In genomic region chr15:80127191-80127590, GRCm38 (mm10) we compare ENCODE assay signal across 12 mouse cellular contexts. TPM values are rescaled to one million over a fixed set of nuclear protein-coding genes. Genes with fewer than 3 reads are reported as not detected.
DNase-seq lines count a peak whose midpoint lies in the region; ATAC-seq lines count a peak whose summit lies in the region.
"Had no signal": no experiment of that assay in that cellular context is flagged by ENCODE, and none has a peak within 500 bp of the region (broad histone marks: within the 10 kb centered on the region; RNA-seq: fewer than 3 reads in every experiment).

No protein-coding gene starts in this region.

- WGBS in liver, embryonic 11.5 days = 46% methylated on average over 1 of the region's 1 CpGs

- no peaks in the 10 kb centered on the region for H3K27me3 ChIP-seq in liver, embryonic 11.5 days (replicated peaks; ENCODE audit: control insufficient read depth, insufficient read depth, low read length)
- H3K27me3 ChIP-seq: neural tube, embryonic 13.5 days had no signal

- no peak overlapping the region for H3K4me2 ChIP-seq in liver, embryonic 11.5 days
- H3K4me2 ChIP-seq: neural tube, embryonic 13.5 days had no signal

- no peaks in the 10 kb centered on the region for H3K36me3 ChIP-seq in liver, embryonic 11.5 days (ENCODE audit: control insufficient read depth, insufficient read depth, low read length)
- H3K36me3 ChIP-seq: neural tube, embryonic 13.5 days had no signal

- no peak for ATAC-seq in CD4-positive, CD25-positive, alpha-beta regulatory T cell, adult 4 months
- no peak for ATAC-seq in liver, embryonic 11.5 days (replicated peaks; ENCODE audit: low FRiP score)
- ATAC-seq in megakaryocyte-erythroid progenitor cell, adult 5-6 weeks (replicated peaks; ENCODE audit: low FRiP score, low TSS enrichment, poor library complexity, severe bottlenecking) = 0 out of 2 replicates have a peak, but pooled peaks have one; percentile 35

- H3K4me3 ChIP-seq in liver, embryonic 11.5 days (ENCODE audit: low read depth, low read length) = no peak overlapping the region
- H3K4me3 ChIP-seq: neural tube, embryonic 13.5 days had no signal

- H3K27ac ChIP-seq in liver, embryonic 11.5 days (ENCODE audit: low read depth, low read length) = no peak overlapping the region
- H3K27ac ChIP-seq: neural tube, embryonic 13.5 days had no signal

- no peak overlapping the region for H3K9ac ChIP-seq in liver, embryonic 11.5 days (ENCODE audit: low read depth, low read length)
- H3K9ac ChIP-seq: neural tube, embryonic 13.5 days had no signal

- H3K9me3 ChIP-seq in liver, embryonic 11.5 days (ENCODE audit: control insufficient read depth, low read length) = no peaks in the 10 kb centered on the region
- H3K9me3 ChIP-seq: neural tube, embryonic 13.5 days had no signal

- H3K4me1 ChIP-seq in liver, embryonic 11.5 days (replicated peaks; ENCODE audit: control insufficient read depth, insufficient read depth, low read length) = peaks cover 28% of the 10 kb centered on the region
- H3K4me1 ChIP-seq: neural tube, embryonic 13.5 days had no signal

- DNase-seq in CD4-positive, CD25-positive, alpha-beta regulatory T cell, adult 2 months (ENCODE audit: low read depth, low spot score) = peak; percentile 47
- peak; percentile 52 for DNase-seq in liver
- DNase-seq in liver, embryonic 11.5 days (ENCODE audit: low spot score) = no peak
- peak; percentile 72 for DNase-seq in brain, adult 2 months (ENCODE audit: low read depth, low spot score)
- DNase-seq in gastrocnemius, postnatal 25 days = no peak
- DNase-seq in T-cell, adult 2 months (ENCODE audit: low spot score) = no peak
- DNase-seq: kidney, postnatal 10 days; left cerebral cortex, postnatal 4 days; right cerebral cortex, postnatal 4 days had no signal

RNA-seq across cellular contexts. Expression of gene Tab1, which starts 5.7 kb away (rescaled TPM):
- 10 to 100 TPM; 12.0 to 39.6 TPM for polyA plus RNA-seq in CD4-positive, CD25-positive, alpha-beta regulatory T cell, adult 4 months (2017; shearing (Covaris generic))
- polyA plus RNA-seq in liver, embryonic 11.5 days (2014; fragmentation: Nextera tagmentation; extraction: Ambion mirVana) = 25.9 and 28.7 TPM in 2 replicates
- total RNA-seq in megakaryocyte-erythroid progenitor cell, adult 5-6 weeks (2014; fragmentation: Nextera tagmentation) = 34.4 and 68.3 TPM in 2 replicates
- 13.8 and 20.4 TPM in 2 replicates for total RNA-seq in megakaryocyte-erythroid progenitor cell, adult 5-6 weeks (2017)
- 10 to 100 TPM; 13.8 to 14.6 TPM for total RNA-seq in gastrocnemius, postnatal 25 days (2021)

RNA-seq across cellular contexts. Expression of gene Rpl3, which starts 35.5 kb away (rescaled TPM):
- polyA plus RNA-seq in CD4-positive, CD25-positive, alpha-beta regulatory T cell, adult 4 months (2017; shearing (Covaris generic)) = 1,000 to 10,000 TPM; 3,782 to 4,433 TPM
- polyA plus RNA-seq in liver, embryonic 11.5 days (2014; fragmentation: Nextera tagmentation; extraction: Ambion mirVana) = 1,449 and 1,469 TPM in 2 replicates
- total RNA-seq in megakaryocyte-erythroid progenitor cell, adult 5-6 weeks (2014; fragmentation: Nextera tagmentation) = 2,690 and 2,775 TPM in 2 replicates
- 3,160 and 3,275 TPM in 2 replicates for total RNA-seq in megakaryocyte-erythroid progenitor cell, adult 5-6 weeks (2017)
- total RNA-seq in gastrocnemius, postnatal 25 days (2021) = 10 to 100 TPM; 48.4 to 80.1 TPM

RNA-seq across cellular contexts. Expression of gene Syngr1, which starts 36.1 kb away (rescaled TPM):
- under 1 TPM; 0.86 to 0.94 TPM for polyA plus RNA-seq in CD4-positive, CD25-positive, alpha-beta regulatory T cell, adult 4 months (2017; shearing (Covaris generic))
- polyA plus RNA-seq in liver, embryonic 11.5 days (2014; fragmentation: Nextera tagmentation; extraction: Ambion mirVana) = 32.2 and 38.6 TPM in 2 replicates
- total RNA-seq in megakaryocyte-erythroid progenitor cell, adult 5-6 weeks (2014; fragmentation: Nextera tagmentation) = 12.7 and 18.1 TPM in 2 replicates
- 5.9 and 7.0 TPM in 2 replicates for total RNA-seq in megakaryocyte-erythroid progenitor cell, adult 5-6 weeks (2017)
- total RNA-seq in gastrocnemius, postnatal 25 days (2021) = 10 to 100 TPM; 34.6 to 37.7 TPM

RNA-seq across cellular contexts. Expression of gene Mgat3, which starts 46.3 kb away (rescaled TPM):
- polyA plus RNA-seq in CD4-positive, CD25-positive, alpha-beta regulatory T cell, adult 4 months (2017; shearing (Covaris generic)) = under 1 TPM in 1 of 2 experiments, not detected in 1; 0.13 TPM
- 2.5 and 2.7 TPM in 2 replicates for polyA plus RNA-seq in liver, embryonic 11.5 days (2014; fragmentation: Nextera tagmentation; extraction: Ambion mirVana)
- total RNA-seq in megakaryocyte-erythroid progenitor cell, adult 5-6 weeks (2014; fragmentation: Nextera tagmentation) = not detected in 2 replicates
- total RNA-seq in megakaryocyte-erythroid progenitor cell, adult 5-6 weeks (2017) = not detected in 2 replicates
- 1 to 10 TPM in 1 of 2 experiments, under 1 TPM in 1; 0.87 to 1.1 TPM for total RNA-seq in gastrocnemius, postnatal 25 days (2021)

Comparison
In these comparisons a context has a peak if more than half of its experiments do, and no peak if none do; other contexts are left out.
1. DNase-seq: peak in CD4-positive, CD25-positive, alpha-beta regulatory T cell, adult 2 months (single experiment), liver (single experiment) and brain, adult 2 months (single experiment); none in liver, embryonic 11.5 days (single experiment), gastrocnemius, postnatal 25 days (single experiment) and T-cell, adult 2 months (single experiment).
2. RNA of gene Rpl3, which starts 35.5 kb away (total RNA-seq): 2,690 to 3,275 TPM in megakaryocyte-erythroid progenitor cell, adult 5-6 weeks; 48.4 to 80.1 TPM in gastrocnemius, postnatal 25 days; every median in the first group is over 10 times any median in the second.